ENCODE assay signal across 8 mouse cellular contexts in the genomic region with DNA sequence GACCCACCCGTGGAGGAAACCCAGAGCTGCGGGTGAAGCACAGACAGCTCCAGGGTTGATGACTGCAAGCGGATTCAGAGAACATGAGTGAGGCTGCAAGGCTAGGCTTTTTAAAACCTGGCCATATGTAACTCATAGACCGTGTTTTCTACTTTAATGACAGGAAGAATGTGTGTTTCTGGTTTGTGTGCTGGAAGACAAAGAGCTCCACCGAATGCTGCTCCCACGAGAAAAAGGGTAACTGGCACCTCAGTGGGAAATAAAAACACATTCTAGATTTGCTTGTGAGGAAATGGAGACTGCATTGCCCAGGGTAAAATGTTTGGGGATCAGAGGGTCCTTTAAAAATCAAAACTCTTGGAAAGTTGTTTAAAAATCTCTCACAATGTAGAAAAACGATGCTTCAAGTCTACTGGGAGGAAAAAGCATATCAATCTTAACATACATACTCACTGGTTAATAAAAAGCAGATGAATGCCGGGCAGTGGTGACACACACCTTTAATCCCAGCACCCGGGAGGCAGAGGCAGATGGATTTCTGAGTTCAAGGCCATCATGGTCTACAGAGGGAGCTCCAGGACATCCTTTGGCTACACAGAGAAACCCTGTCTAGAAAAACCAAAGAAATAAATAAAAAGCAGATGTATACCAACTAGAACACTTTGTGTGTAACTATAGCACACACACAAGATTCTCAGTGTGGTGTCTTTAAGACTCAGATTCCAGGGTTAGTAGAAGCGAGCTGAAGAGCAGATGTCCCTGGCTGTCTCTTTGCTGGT. TPM values are rescaled to one million over a fixed set of nuclear protein-coding genes. Genes with fewer than 3 reads are reported as not detected.
DNase-seq lines count a peak whose midpoint lies in the region; ATAC-seq and TF ChIP-seq lines count a peak whose summit lies in the region.

No protein-coding gene starts in this region.

- DNase-seq in ES-E14 (ENCODE audit: low read depth, low spot score) = no peak
- peak; percentile 8 to 13 for DNase-seq in kidney, postnatal 36 days
- DNase-seq in left cerebral cortex, adult 18-20 months (ENCODE audit: low spot score in 2 of 2) = no peak
- DNase-seq in frontal cortex, postnatal 25 days (ENCODE audit: low spot score in 2 of 2) = no peak

- TF ChIP-seq POLR2A in olfactory bulb, adult 2 months (IDR thresholded peaks at IDR 0.05; ENCODE audit: insufficient read depth, low read depth, low read length) = no peak

- H3K9ac ChIP-seq in ES-E14 (ENCODE audit: insufficient read depth, low read depth, low read length, poor library complexity, severe bottlenecking) = peak overlapping the region; percentile 88
- peak overlapping the region; percentile 71 for H3K9ac ChIP-seq in forebrain, embryonic 12.5 days

- no peak for ATAC-seq in erythroblast, adult 5-6 weeks (replicated peaks; ENCODE audit: low FRiP score, poor library complexity, severe bottlenecking)
- ATAC-seq in forebrain, embryonic 12.5 days (ENCODE audit: low FRiP score) = no peak

- H3K27ac ChIP-seq in ES-E14 (ENCODE audit: insufficient read depth, low read depth, low read length, poor library complexity, severe bottlenecking) = no peak overlapping the region
- peak overlapping the region; percentile 86 for H3K27ac ChIP-seq in forebrain, embryonic 12.5 days
- H3K27ac ChIP-seq in olfactory bulb, adult 2 months (ENCODE audit: insufficient read depth, low read depth, low read length) = peak overlapping the region; percentile 47; the same call in 1 of the 2 replicates

- TF ChIP-seq CTCF in olfactory bulb, adult 2 months (IDR thresholded peaks at IDR 0.05; ENCODE audit: insufficient read depth, low read depth, low read length) = no peak

- no peaks in the 10 kb centered on the region for H3K9me3 ChIP-seq in erythroblast, embryonic 14.5 days (ENCODE audit: control insufficient read depth, low read length)
- H3K9me3 ChIP-seq in ES-E14 (ENCODE audit: control insufficient read depth, insufficient read depth, low read depth, low read length) = no peaks in the 10 kb centered on the region
- H3K9me3 ChIP-seq in forebrain, embryonic 12.5 days = no peaks in the 10 kb centered on the region

- H3K36me3 ChIP-seq in erythroblast, embryonic 14.5 days (ENCODE audit: control insufficient read depth) = peaks cover 18% of the 10 kb centered on the region
- H3K36me3 ChIP-seq in ES-E14 (ENCODE audit: control insufficient read depth, insufficient read depth, low read length, poor library complexity, severe bottlenecking) = peaks cover 13% of the 10 kb centered on the region
- H3K36me3 ChIP-seq in forebrain, embryonic 12.5 days (replicated peaks) = peaks cover 28% of the 10 kb centered on the region

- WGBS in forebrain, embryonic 12.5 days = 9% methylated on average over 10 of the region's 10 CpGs
- 4% methylated on average over 10 of the region's 10 CpGs for WGBS in olfactory bulb, adult 2 months

- H3K4me1 ChIP-seq in erythroblast, embryonic 14.5 days (ENCODE audit: control insufficient read depth) = peaks cover 24% of the 10 kb centered on the region
- peaks cover 2 to 3% of the 10 kb centered on the region in 2 experiments; a peak in 2 of 4 replicates for H3K4me1 ChIP-seq in ES-E14 (ENCODE audit: control insufficient read depth in 2 of 2, insufficient read depth in 2 of 2, low read length in 2 of 2, poor library complexity in 1 of 2)
- peaks cover 12% of the 10 kb centered on the region for H3K4me1 ChIP-seq in forebrain, embryonic 12.5 days
- no peaks in the 10 kb centered on the region for H3K4me1 ChIP-seq in olfactory bulb, adult 2 months (ENCODE audit: control insufficient read depth, insufficient read depth, low read length)

- peak overlapping the region; percentile 87 for H3K4me3 ChIP-seq in erythroblast, embryonic 14.5 days (replicated peaks)
- H3K4me3 ChIP-seq in ES-E14 (ENCODE audit: insufficient read depth in 1 of 2, low read depth in 1 of 2, low read length in 2 of 2, poor library complexity in 1 of 2, severe bottlenecking in 1 of 2) = peak overlapping the region; percentile 77 to 85
- H3K4me3 ChIP-seq in forebrain, embryonic 12.5 days (replicated peaks) = peak overlapping the region; percentile 71
- H3K4me3 ChIP-seq in olfactory bulb, adult 2 months (ENCODE audit: insufficient read depth, low read depth, low read length) = peak overlapping the region; percentile 94

- H3K4me2 ChIP-seq in forebrain, embryonic 12.5 days = peak overlapping the region; percentile 61

- H3K27me3 ChIP-seq in erythroblast, embryonic 14.5 days (ENCODE audit: control insufficient read depth) = no peaks in the 10 kb centered on the region
- no peaks in the 10 kb centered on the region for H3K27me3 ChIP-seq in forebrain, embryonic 12.5 days

- in situ Hi-C loops in ES-E14 (cut with MboI; ENCODE audit: low sequenced_read_pairs in 2 of 2, unreplicated experiment in 2 of 2) = no loop called here

TF ChIP-seq in ES-E14, 5 proteins besides CTCF, POLR2A, EP300 and RAD21:
- TF ChIP-seq ZNF384 (IDR thresholded peaks at IDR 0.05; ENCODE audit: low read depth, low read length) (no peak), CHD2 (IDR thresholded peaks at IDR 0.05; ENCODE audit: low read depth, low read length) (no peak), MAFK (IDR thresholded peaks at IDR 0.05; ENCODE audit: insufficient read depth, low read depth, low read length) (no peak), HCFC1 (IDR thresholded peaks at IDR 0.05; ENCODE audit: borderline replicate concordance, insufficient read depth, low read length) (no peak), ZC3H11A (IDR thresholded peaks at IDR 0.05; ENCODE audit: borderline replicate concordance, low read depth, low read length) (no peak)

RNA-seq across cellular contexts. Expression of gene Psmg1, which starts 0.6 kb away (rescaled TPM):
- 1.4 and 1.6 TPM in 2 replicates for polyA plus RNA-seq in erythroblast, embryonic 14.5 days (2012)
- 12.3 and 21.3 TPM in 2 replicates for total RNA-seq in erythroblast, adult 5-6 weeks (2015; ENCODE audit: low replicate concordance)
- total RNA-seq in erythroblast, adult 5-6 weeks (2017; ENCODE audit: low replicate concordance) = 5.1 and 10.3 TPM in 2 replicates
- 82.8 and 92.9 TPM in 2 replicates for total RNA-seq in ES-E14 (2012; rRNA removed)
- 72.2 and 73.6 TPM in 2 replicates for polyA plus RNA-seq in forebrain, embryonic 12.5 days (2016; fragmentation: Nextera tagmentation; extraction: Ambion mirVana)
- not detected in 2 replicates for polyA plus RNA-seq in olfactory bulb, adult 2 months (2012; ENCODE audit: insufficient read depth, insufficient read length, low replicate concordance, missing spikeins)
- 10 to 100 TPM; 14.5 to 18.1 TPM for total RNA-seq in left cerebral cortex, adult 18-20 months (2021)

Comparison
In these comparisons a context has a peak if more than half of its experiments do, and no peak if none do; other contexts are left out.
1. DNase-seq: peak in kidney, postnatal 36 days (2 of 2); none in ES-E14 (single experiment), left cerebral cortex, adult 18-20 months (0 of 2) and frontal cortex, postnatal 25 days (0 of 2).
2. Peak in every context shown above with its lines, with median percentiles within 50 percentile points of each other: H3K4me3 ChIP-seq.